Mouse (Mus musculus): ENCODE measurements around the gene Hsp90ab1. TPM values are rescaled to one million over a fixed set of nuclear protein-coding genes. Genes with fewer than 3 reads are reported as not detected.

Hsp90ab1 gene
- polyA plus RNA-seq, 1 experiment from 2014 or later, result 1,763 TPM

GRCm38 (mm10) chr17:45606992-45607879 is 34.2 kb upstream of the Hsp90ab1 start:
- H3K9me3 ChIP-seq (replicated peaks), result no peaks in the 10 kb centered on the region; the same call in 1 of the 2 replicates
- H3K4me3 ChIP-seq, result no peak overlapping the region
- H3K27ac ChIP-seq, result no peak overlapping the region
- H3K9ac ChIP-seq, result no peak overlapping the region
- peaks cover 2% of the 10 kb centered on the region; the same call in 1 of the 2 replicates for H3K27me3 ChIP-seq
- ATAC-seq, result no peak
- no peaks in the 10 kb centered on the region for H3K4me1 ChIP-seq
- H3K4me2 ChIP-seq, result no peak overlapping the region
- H3K36me3 ChIP-seq (ENCODE audit: poor library complexity, severe bottlenecking), result no peaks in the 10 kb centered on the region
- WGBS, result 79% methylated on average over 15 of the region's 15 CpGs

DNA sequence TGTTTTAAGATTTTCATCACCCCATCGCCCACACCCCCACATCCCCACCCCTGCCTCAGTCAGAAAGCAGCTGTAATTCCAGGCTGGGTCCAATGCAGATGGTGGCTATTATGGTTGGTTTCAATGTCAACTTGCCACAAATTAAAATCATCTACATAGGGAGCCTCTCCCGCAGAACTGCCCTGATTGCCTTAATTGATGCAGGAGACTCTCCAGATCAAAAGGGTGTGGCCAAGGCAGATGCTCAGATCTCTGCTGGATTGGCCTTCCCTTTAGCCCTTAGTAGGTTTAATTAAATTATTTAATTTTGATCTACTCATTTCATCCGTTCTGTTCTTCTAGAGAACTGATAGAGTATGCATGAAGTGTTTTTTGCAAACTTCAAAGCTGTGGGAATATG is 29.9 kb upstream of the Hsp90ab1 start:
- WGBS, result 71% methylated on average over 3 of the region's 3 CpGs
- Histone ChIP-seq H3K4me3 (no peak overlapping the region), H3K9ac (no peak overlapping the region), H3K9me3 (replicated peaks) (no peaks in the 10 kb centered on the region; the same call in 1 of the 2 replicates), H3K4me1 (peaks cover 18% of the 10 kb centered on the region), H3K36me3 (ENCODE audit: poor library complexity, severe bottlenecking) (no peaks in the 10 kb centered on the region), H3K27ac (no peak overlapping the region), H3K27me3 (peaks cover 32% of the 10 kb centered on the region), H3K4me2 (no peak overlapping the region)
- no peak for ATAC-seq

DNA sequence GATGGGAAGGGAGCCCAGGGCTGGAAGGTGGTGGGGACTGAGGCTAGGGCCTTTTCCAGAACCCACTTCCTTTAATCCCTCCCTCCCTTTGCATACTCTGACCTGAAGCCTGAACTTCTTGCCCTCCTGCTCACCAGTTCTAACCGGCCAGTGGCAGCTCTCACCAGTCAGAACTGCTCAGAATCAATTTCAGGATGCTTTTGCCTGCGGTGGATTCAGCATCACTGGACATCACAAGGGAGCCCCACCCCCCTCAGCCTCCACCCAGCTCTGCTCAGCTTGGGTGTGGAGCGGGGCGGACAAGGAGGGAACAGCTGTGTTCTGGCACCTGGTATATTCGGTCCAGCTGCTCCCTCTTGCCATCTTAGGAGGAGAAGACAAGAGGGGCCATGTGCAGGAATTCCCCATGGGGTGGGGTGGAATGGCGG is 28.8 kb upstream of the Hsp90ab1 start, which contains the start of gene Mymx:
Mymx (minus strand) TSS at position 226 of the 428 bp plus-strand sequence.
- peaks cover 36% of the 10 kb centered on the region for H3K27me3 ChIP-seq
- no peak within 1 kb of the TSS for H3K4me3 ChIP-seq
- ATAC-seq, result no peak
- peaks cover 22% of the 10 kb centered on the region for H3K4me1 ChIP-seq
- no peaks in the 10 kb centered on the region for H3K36me3 ChIP-seq (ENCODE audit: poor library complexity, severe bottlenecking)
- no peak within 1 kb of the TSS for H3K4me2 ChIP-seq
- no peaks in the 10 kb centered on the region for H3K9me3 ChIP-seq (replicated peaks)
- no peak within 1 kb of the TSS for H3K9ac ChIP-seq
- WGBS, result 38% methylated on average over 6 of the region's 6 CpGs
- H3K27ac ChIP-seq, result no peak within 1 kb of the TSS

GRCm38 (mm10) chr17:45601325-45601724 is 28.3 kb upstream of the Hsp90ab1 start:
- Histone ChIP-seq H3K9ac (no peak overlapping the region), H3K4me3 (no peak overlapping the region), H3K9me3 (replicated peaks) (no peaks in the 10 kb centered on the region), H3K27me3 (peaks cover 38% of the 10 kb centered on the region), H3K36me3 (ENCODE audit: poor library complexity, severe bottlenecking) (no peaks in the 10 kb centered on the region), H3K27ac (no peak overlapping the region), H3K4me1 (peaks cover 27% of the 10 kb centered on the region), H3K4me2 (no peak overlapping the region)
- no peak for ATAC-seq
- 12% methylated on average over 22 of the region's 22 CpGs for WGBS

- peaks cover 38% of the 10 kb centered on the region for H3K27me3 ChIP-seq
- H3K36me3 ChIP-seq (ENCODE audit: poor library complexity, severe bottlenecking), result no peaks in the 10 kb centered on the region
- peaks cover 38% of the 10 kb centered on the region for H3K4me1 ChIP-seq
- H3K4me3 ChIP-seq, result no peak overlapping the region
- 60% methylated on average over 8 of the region's 8 CpGs for WGBS
- no peak overlapping the region; the same call in 1 of the 2 replicates for H3K9ac ChIP-seq
- H3K27ac ChIP-seq, result no peak overlapping the region
- H3K4me2 ChIP-seq, result no peak overlapping the region
- no peak for ATAC-seq
- H3K9me3 ChIP-seq (replicated peaks), result no peaks in the 10 kb centered on the region
Observed at GRCm38 (mm10) chr17:45600267-45600666, 27.2 kb upstream of the Hsp90ab1 start.

GRCm38 (mm10) chr17:45599446-45600242 is 26.6 kb upstream of the Hsp90ab1 start, which contains the start of gene Slc29a1:
Gene Slc29a1 (minus strand): TSS chr17:45599606.
- H3K4me3 ChIP-seq, result peak within 1 kb of the TSS; percentile 32
- WGBS, result 15% methylated on average over 31 of the region's 32 CpGs
- peak within 1 kb of the TSS; percentile 55 for H3K9ac ChIP-seq
- H3K4me2 ChIP-seq, result peak within 1 kb of the TSS; percentile 62
- H3K36me3 ChIP-seq (ENCODE audit: poor library complexity, severe bottlenecking), result no peaks in the 10 kb centered on the region
- H3K4me1 ChIP-seq, result peaks cover 44% of the 10 kb centered on the region
- ATAC-seq, result no peak
- peaks cover 38% of the 10 kb centered on the region for H3K27me3 ChIP-seq
- H3K27ac ChIP-seq, result no peak within 1 kb of the TSS
- no peaks in the 10 kb centered on the region for H3K9me3 ChIP-seq (replicated peaks)

DNA sequence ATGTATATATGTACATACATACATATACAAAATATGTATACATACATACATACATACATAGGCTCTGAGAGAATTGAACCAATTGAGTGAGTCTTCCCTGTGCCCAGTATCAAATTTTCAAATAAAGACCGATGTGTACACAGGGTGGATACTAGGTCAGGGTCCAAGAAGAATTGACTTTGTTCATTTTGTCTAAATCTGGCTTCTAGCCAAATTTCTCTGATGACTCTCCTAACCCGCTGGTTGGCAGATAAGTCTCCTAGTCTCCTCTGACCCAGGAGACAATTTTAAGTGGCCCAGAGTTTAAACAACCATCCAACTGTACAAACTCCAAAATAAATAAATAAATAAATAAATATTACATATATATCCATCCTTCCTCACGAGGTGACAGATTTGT is 25.8 kb upstream of the Hsp90ab1 start:
- Histone ChIP-seq H3K27me3 (peaks cover 42% of the 10 kb centered on the region), H3K4me1 (peaks cover 52% of the 10 kb centered on the region), H3K9ac (peak overlapping the region; percentile 55; the same call in 1 of the 2 replicates), H3K36me3 (ENCODE audit: poor library complexity, severe bottlenecking) (no peaks in the 10 kb centered on the region), H3K9me3 (replicated peaks) (no peaks in the 10 kb centered on the region), H3K4me2 (peak overlapping the region; percentile 62), H3K4me3 (0 out of 2 replicates have a peak overlapping the region, but pooled peaks have one; percentile 32), H3K27ac (no peak overlapping the region)
- 36% methylated on average over 3 of the region's 3 CpGs for WGBS
- ATAC-seq, result no peak

- H3K4me2 ChIP-seq, result no peak overlapping the region
- peaks cover 57% of the 10 kb centered on the region for H3K4me1 ChIP-seq
- WGBS, result 95% methylated on average over 2 of the region's 2 CpGs
- H3K9ac ChIP-seq, result no peak overlapping the region
- H3K27ac ChIP-seq, result no peak overlapping the region
- H3K36me3 ChIP-seq (ENCODE audit: poor library complexity, severe bottlenecking), result no peaks in the 10 kb centered on the region
- no peak for ATAC-seq
- H3K9me3 ChIP-seq (replicated peaks), result no peaks in the 10 kb centered on the region
- H3K27me3 ChIP-seq, result peaks cover 43% of the 10 kb centered on the region
- H3K4me3 ChIP-seq, result no peak overlapping the region
Observed at GRCm38 (mm10) chr17:45598376-45598775, 25.3 kb upstream of the Hsp90ab1 start.

- Histone ChIP-seq H3K27me3 (peaks cover 43% of the 10 kb centered on the region), H3K4me3 (no peak overlapping the region), H3K9ac (no peak overlapping the region), H3K36me3 (ENCODE audit: poor library complexity, severe bottlenecking) (no peaks in the 10 kb centered on the region), H3K4me2 (no peak overlapping the region), H3K9me3 (replicated peaks) (no peaks in the 10 kb centered on the region), H3K4me1 (peaks cover 63% of the 10 kb centered on the region), H3K27ac (no peak overlapping the region)
- ATAC-seq, result 0 out of 2 replicates have a peak, but pooled peaks have one; percentile 26
- 43% methylated on average over 3 of the region's 3 CpGs for WGBS
Observed at GRCm38 (mm10) chr17:45597787-45598186, 24.7 kb upstream of the Hsp90ab1 start.

- Histone ChIP-seq H3K4me2 (no peak overlapping the region; the same call in 1 of the 2 replicates), H3K36me3 (ENCODE audit: poor library complexity, severe bottlenecking) (no peaks in the 10 kb centered on the region), H3K27me3 (peaks cover 36% of the 10 kb centered on the region), H3K4me3 (no peak overlapping the region), H3K9ac (no peak overlapping the region), H3K4me1 (peaks cover 71% of the 10 kb centered on the region), H3K9me3 (replicated peaks) (no peaks in the 10 kb centered on the region), H3K27ac (peak overlapping the region; percentile 78)
- WGBS, result 29% methylated on average over 11 of the region's 11 CpGs
- peak; percentile 67 for ATAC-seq
Observed at GRCm38 (mm10) chr17:45596631-45597396, 23.7 kb upstream of the Hsp90ab1 start.

GRCm38 (mm10) chr17:45595736-45596390 is 22.8 kb upstream of the Hsp90ab1 start:
- ATAC-seq, result peak; percentile 25
- Histone ChIP-seq H3K4me3 (peak overlapping the region; percentile 55), H3K27ac (peak overlapping the region; percentile 35; the same call in 1 of the 2 replicates), H3K9ac (peak overlapping the region; percentile 78), H3K4me2 (peak overlapping the region; percentile 91), H3K4me1 (peaks cover 64% of the 10 kb centered on the region), H3K36me3 (ENCODE audit: poor library complexity, severe bottlenecking) (no peaks in the 10 kb centered on the region), H3K9me3 (replicated peaks) (no peaks in the 10 kb centered on the region), H3K27me3 (peaks cover 27% of the 10 kb centered on the region)
- WGBS, result 3% methylated on average over 23 of the region's 23 CpGs
